Mouse (Mus musculus): ENCODE data around the gene Rpl18. TPM values are rescaled to one million over a fixed set of nuclear protein-coding genes. Genes with fewer than 3 reads are reported as not detected.

Gene Rpl18
- polyA plus RNA-seq, 1 experiment, result 749 TPM

- no peak for TF ChIP-seq CTCF (IDR thresholded peaks at IDR 0.05; ENCODE audit: borderline replicate concordance, extremely low read depth, insufficient read depth, insufficient read length)
- peak; percentile 94 for DNase-seq (ENCODE audit: low read depth)
These were observed 7.8 kb upstream of the Rpl18 start for GRCm38 (mm10) chr7:45707375-45707967.

- DNase-seq (ENCODE audit: low read depth), result no peak
- TF ChIP-seq CTCF (IDR thresholded peaks at IDR 0.05; ENCODE audit: borderline replicate concordance, extremely low read depth, insufficient read depth, insufficient read length) (no peak), POLR2A (IDR thresholded peaks at IDR 0.05; ENCODE audit: borderline replicate concordance, extremely low read depth, insufficient read depth, insufficient read length, poor library complexity, severe bottlenecking) (no peak)
These were observed 7.0 kb upstream of the Rpl18 start for GRCm38 (mm10) chr7:45708221-45708761.

- DNase-seq (ENCODE audit: low read depth), result peak; percentile 89
These were observed 6.2 kb upstream of the Rpl18 start for GRCm38 (mm10) chr7:45709036-45709435.

DNA sequence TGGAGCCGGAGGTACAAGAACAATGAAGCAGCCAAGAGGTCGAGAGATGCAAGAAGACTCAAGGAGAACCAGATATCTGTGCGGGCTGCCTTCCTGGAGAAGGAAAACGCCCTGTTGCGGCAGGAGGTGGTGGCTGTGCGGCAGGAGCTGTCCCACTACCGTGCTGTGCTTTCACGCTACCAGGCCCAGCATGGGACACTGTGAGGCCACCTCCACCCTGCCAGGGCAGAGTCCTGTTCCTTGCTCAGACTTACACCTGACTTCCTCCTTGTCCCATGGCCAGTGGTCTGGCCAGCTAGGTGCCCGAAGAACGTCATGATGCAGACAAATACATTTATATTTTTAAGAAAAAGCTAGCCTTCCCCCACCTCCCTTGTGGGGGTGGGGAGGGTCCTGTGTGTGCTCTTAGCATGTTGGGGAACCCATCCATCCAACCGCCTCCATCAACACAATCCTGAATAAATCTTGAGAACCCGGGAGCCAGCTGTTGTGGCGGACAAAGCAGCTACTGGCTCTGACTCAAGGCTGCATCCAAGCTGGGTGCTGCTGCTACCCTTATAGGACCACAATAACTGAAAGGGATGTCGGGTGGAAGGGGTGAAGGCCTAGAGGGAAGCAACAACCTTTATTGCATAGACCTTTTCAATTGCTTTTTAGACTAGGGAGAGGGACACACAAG lies 5.4 kb upstream of the Rpl18 start:
- no peak for TF ChIP-seq POLR2A (IDR thresholded peaks at IDR 0.05; ENCODE audit: borderline replicate concordance, extremely low read depth, insufficient read depth, insufficient read length, poor library complexity, severe bottlenecking)
- TF ChIP-seq CTCF (IDR thresholded peaks at IDR 0.05; ENCODE audit: borderline replicate concordance, extremely low read depth, insufficient read depth, insufficient read length), result no peak
- DNase-seq (ENCODE audit: low read depth), result no peak

More at GRCm38 (mm10) chr7:45709036-45709435, 6.2 kb upstream of the Rpl18 start:
- no peak for TF ChIP-seq CTCF (IDR thresholded peaks at IDR 0.05; ENCODE audit: borderline replicate concordance, extremely low read depth, insufficient read depth, insufficient read length)
- no peak for TF ChIP-seq POLR2A (IDR thresholded peaks at IDR 0.05; ENCODE audit: borderline replicate concordance, extremely low read depth, insufficient read depth, insufficient read length, poor library complexity, severe bottlenecking)

GRCm38 (mm10) chr7:45710477-45711191 lies 4.6 kb upstream of the Rpl18 start:
- TF ChIP-seq CTCF (IDR thresholded peaks at IDR 0.05; ENCODE audit: borderline replicate concordance, extremely low read depth, insufficient read depth, insufficient read length) (no peak), POLR2A (IDR thresholded peaks at IDR 0.05; ENCODE audit: borderline replicate concordance, extremely low read depth, insufficient read depth, insufficient read length, poor library complexity, severe bottlenecking) (no peak)
- DNase-seq (ENCODE audit: low read depth), result no peak

DNA sequence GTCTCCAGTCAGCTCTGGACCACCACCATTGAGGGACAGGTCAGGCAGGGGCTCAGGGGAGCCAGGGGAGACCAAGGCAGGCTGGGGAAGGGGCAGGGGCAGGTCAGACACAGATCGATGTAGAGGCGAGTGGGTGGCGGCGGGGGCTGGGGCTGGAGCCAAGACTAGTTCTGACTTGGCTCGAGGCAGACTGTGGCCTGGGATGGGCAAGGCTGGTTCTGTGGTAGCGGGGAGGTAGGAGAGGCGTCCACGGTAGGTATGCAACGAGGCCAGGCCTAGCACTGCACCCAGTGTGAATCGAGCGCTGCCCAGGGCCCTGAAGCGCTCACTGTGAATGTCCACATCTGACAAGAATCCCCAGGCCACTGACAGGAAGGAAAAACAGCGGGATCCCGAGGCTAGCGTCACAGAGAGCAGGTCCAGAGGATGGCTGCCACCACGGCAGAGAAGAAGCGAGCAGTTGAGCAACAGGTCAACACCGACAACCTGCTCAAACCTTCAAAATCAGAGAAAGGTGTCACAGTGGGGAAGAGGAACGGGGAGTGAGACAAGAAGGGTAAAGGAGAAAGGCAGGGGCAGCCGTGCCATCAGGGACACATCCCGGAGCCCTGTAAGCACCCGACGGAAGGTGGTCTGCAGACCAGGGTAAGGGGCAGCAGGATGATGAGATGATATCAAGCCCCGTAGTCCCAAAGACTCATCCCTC lies 3.8 kb upstream of the Rpl18 start:
- no peak for DNase-seq (ENCODE audit: low read depth)
- TF ChIP-seq POLR2A (IDR thresholded peaks at IDR 0.05; ENCODE audit: borderline replicate concordance, extremely low read depth, insufficient read depth, insufficient read length, poor library complexity, severe bottlenecking), result no peak
- TF ChIP-seq CTCF (IDR thresholded peaks at IDR 0.05; ENCODE audit: borderline replicate concordance, extremely low read depth, insufficient read depth, insufficient read length), result no peak

DNA sequence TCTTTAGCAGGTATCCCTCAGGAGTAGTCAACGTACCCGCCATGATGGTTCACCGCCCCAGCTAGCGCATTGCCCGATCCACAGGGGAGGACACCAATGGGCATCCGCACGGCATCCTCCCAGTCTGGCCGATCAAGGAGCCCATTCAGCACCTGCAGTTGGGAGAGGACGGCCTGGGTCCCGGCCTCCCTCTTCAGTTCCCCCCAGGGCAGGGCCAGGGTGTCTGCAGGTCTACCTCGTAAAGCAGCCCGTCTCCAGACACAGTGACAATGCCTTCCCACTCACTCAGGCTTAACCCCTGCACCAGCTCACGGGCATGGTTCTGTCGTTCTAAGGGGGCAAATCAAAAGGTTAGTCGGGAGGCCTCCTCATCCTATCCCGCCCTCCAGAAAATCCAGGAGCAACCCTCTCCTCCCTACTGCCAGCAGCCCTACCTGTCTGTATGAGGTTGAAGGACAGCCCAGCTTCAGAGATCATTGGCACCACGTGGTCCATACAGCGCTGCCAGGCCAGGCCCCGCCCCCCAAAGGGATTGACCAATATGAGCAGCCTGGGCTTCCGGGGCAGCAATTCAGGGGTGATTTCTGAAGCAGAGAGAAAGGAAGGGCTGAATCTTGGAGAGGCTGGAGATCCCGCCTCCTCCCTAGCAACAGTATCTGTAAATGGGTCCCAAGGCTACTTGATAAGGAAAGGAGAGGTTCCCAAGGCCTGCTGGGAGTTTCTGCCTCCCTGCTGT lies 3.1 kb upstream of the Rpl18 start:
- no peak for TF ChIP-seq POLR2A (IDR thresholded peaks at IDR 0.05; ENCODE audit: borderline replicate concordance, extremely low read depth, insufficient read depth, insufficient read length, poor library complexity, severe bottlenecking)
- TF ChIP-seq CTCF (IDR thresholded peaks at IDR 0.05; ENCODE audit: borderline replicate concordance, extremely low read depth, insufficient read depth, insufficient read length), result no peak
- DNase-seq (ENCODE audit: low read depth), result no peak

GRCm38 (mm10) chr7:45713396-45713795 lies 1.9 kb upstream of the Rpl18 start:
- no peak for DNase-seq (ENCODE audit: low read depth)
- TF ChIP-seq CTCF (IDR thresholded peaks at IDR 0.05; ENCODE audit: borderline replicate concordance, extremely low read depth, insufficient read depth, insufficient read length) (no peak), POLR2A (IDR thresholded peaks at IDR 0.05; ENCODE audit: borderline replicate concordance, extremely low read depth, insufficient read depth, insufficient read length, poor library complexity, severe bottlenecking) (no peak)

GRCm38 (mm10) chr7:45713881-45714520 lies 1.3 kb upstream of the Rpl18 start:
- no peak for TF ChIP-seq POLR2A (IDR thresholded peaks at IDR 0.05; ENCODE audit: borderline replicate concordance, extremely low read depth, insufficient read depth, insufficient read length, poor library complexity, severe bottlenecking)
- TF ChIP-seq CTCF (IDR thresholded peaks at IDR 0.05; ENCODE audit: borderline replicate concordance, extremely low read depth, insufficient read depth, insufficient read length), result no peak
- DNase-seq (ENCODE audit: low read depth), result no peak

DNA sequence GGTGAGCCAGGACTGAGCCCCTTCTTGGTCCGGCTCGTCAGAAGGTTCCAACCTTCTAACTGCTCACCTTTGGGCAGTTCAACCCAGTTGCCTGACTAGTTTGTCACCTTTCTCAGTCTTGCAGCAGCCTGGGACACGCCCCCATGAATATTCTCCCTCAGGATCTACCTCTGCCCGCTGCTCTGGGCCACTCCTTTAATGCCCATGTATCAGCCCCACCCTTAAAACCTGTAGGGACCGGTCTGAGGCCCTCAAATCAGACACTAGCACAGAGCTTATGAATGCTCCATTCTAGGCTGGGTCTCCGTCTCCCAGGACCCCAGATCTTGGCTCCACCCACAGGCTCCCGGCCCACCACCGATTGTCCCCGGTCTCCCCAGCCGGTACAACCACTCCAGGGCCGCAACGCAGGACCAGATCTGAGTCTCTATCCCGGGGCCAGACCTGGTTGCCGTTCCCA lies 597 bp upstream of the Rpl18 start:
- TF ChIP-seq POLR2A (IDR thresholded peaks at IDR 0.05; ENCODE audit: borderline replicate concordance, extremely low read depth, insufficient read depth, insufficient read length, poor library complexity, severe bottlenecking), result no peak
- TF ChIP-seq CTCF (IDR thresholded peaks at IDR 0.05; ENCODE audit: borderline replicate concordance, extremely low read depth, insufficient read depth, insufficient read length), result no peak
- no peak for DNase-seq (ENCODE audit: low read depth)

Data from brain, embryonic 14.5 days (tissue).